Mouse (Mus musculus) skeletal muscle tissue, postnatal 0 days (tissue): ENCODE results near the gene Zfp867. TPM values are rescaled to one million over a fixed set of nuclear protein-coding genes. Genes with fewer than 3 reads are reported as not detected.

Experiments
- polyA plus RNA-seq: library from polyadenylated mRNA; unstranded; fragments of >200 nt; fragmentation: Nextera tagmentation; extraction: Ambion mirVana; gene quantifications from 2 replicates; pipeline ENCODE4 v1.2.1, GENCODE M21; 2015

The Zfp867 gene
- 4.9 and 6.6 TPM in 2 replicates for polyA plus RNA-seq

GRCm38 (mm10) chr11:59472326-59472677 is at the start of gene Zfp867:
Zfp867 (minus strand) TSS chr11:59472474.

GRCm38 (mm10) chr11:59451086-59451485 is 21.2 kb downstream of the Zfp867 start, which contains the start of gene Snap47:
Snap47 (minus strand) TSS chr11:59451186.

GRCm38 (mm10) chr11:59449741-59450229 is 22.5 kb downstream of the Zfp867 start, which contains the start of gene Jmjd4:
Jmjd4 (plus strand) TSS chr11:59450045.

Other genes starting within 250 kb of the Zfp867 start
- 305 and 358 TPM in 2 replicates for gene Arf1, start 244.2 kb downstream of the Zfp867 start, polyA plus RNA-seq
- not detected in 2 replicates for gene Wnt3a, start 181.7 kb downstream of the Zfp867 start, polyA plus RNA-seq
- gene Wnt9a, start 165.5 kb downstream of the Zfp867 start, polyA plus RNA-seq: 10.2 and 13.9 TPM in 2 replicates
- not detected in 2 replicates for gene Prss38, start 96.8 kb downstream of the Zfp867 start, polyA plus RNA-seq
- gene Jmjd4, start 22.4 kb downstream of the Zfp867 start, polyA plus RNA-seq: 7.4 and 8.3 TPM in 2 replicates
- 46.2 and 48.9 TPM in 2 replicates for gene Snap47, start 21.3 kb downstream of the Zfp867 start, polyA plus RNA-seq
- 7.9 and 8.9 TPM in 2 replicates for gene Zkscan17, start 54.3 kb upstream of the Zfp867 start, polyA plus RNA-seq
- 0.08 and 0.61 TPM in 2 replicates for gene Nlrp3, start 69.1 kb upstream of the Zfp867 start, polyA plus RNA-seq
- gene Olfr222, start 103.8 kb upstream of the Zfp867 start, polyA plus RNA-seq: 0.13 TPM in 1 of 2 replicates, not detected in the other
- gene Olfr223, start 120.8 kb upstream of the Zfp867 start, polyA plus RNA-seq: not detected in 2 replicates
- 41.8 and 44.5 TPM in 2 replicates for gene Mprip, start 188.8 kb upstream of the Zfp867 start, polyA plus RNA-seq